Mouse (Mus musculus) common myeloid progenitor, adult 5-6 weeks (primary cell): ENCODE measurements around the gene Hdac9. TPM values are rescaled to one million over a fixed set of nuclear protein-coding genes. Genes with fewer than 3 reads are reported as not detected.
A peak's percentile ranks its signal among the peaks of the same experiment; 100 is the strongest.

Experiments used
- ATAC-seq: replicated peaks from 2 replicates; pipeline ENCODE4 v1.8.0; 2016; ENCODE audit warnings: low read depth, mild to moderate bottlenecking, moderate TSS enrichment, inconsistent platforms; ENCODE audit not compliant: poor library complexity, severe bottlenecking
- total RNA-seq: library from RNA; stranded (forward); fragments of 200-1000, 187-1606 nt; gene quantifications from 2 replicates; pipeline ENCODE4 v1.2.3, GENCODE M21; 2017

Gene Hdac9
- total RNA-seq, 1 experiment from 2014 or later, result 12.2 TPM

- 0 out of 2 replicates have a peak, but pooled peaks have one; percentile 45 for ATAC-seq
Observed at GRCm38 (mm10) chr12:34201471-34201870, 715.4 kb downstream of the Hdac9 start.

- no peak for ATAC-seq
Observed at GRCm38 (mm10) chr12:34200030-34200446, 716.9 kb downstream of the Hdac9 start.

GRCm38 (mm10) chr12:34195155-34195828 is 721.6 kb downstream of the Hdac9 start:
- ATAC-seq, result peak; percentile 52

- ATAC-seq, result no peak
Observed at GRCm38 (mm10) chr12:34194116-34194515, 722.8 kb downstream of the Hdac9 start.

- peak; percentile 22; the same call in 1 of the 2 replicates for ATAC-seq
Observed at GRCm38 (mm10) chr12:34191246-34191645, 725.6 kb downstream of the Hdac9 start.

- ATAC-seq, result no peak
Observed at GRCm38 (mm10) chr12:34178931-34179330, 738.0 kb downstream of the Hdac9 start.

GRCm38 (mm10) chr12:34176790-34177189 is 740.1 kb downstream of the Hdac9 start:
- no peak for ATAC-seq

GRCm38 (mm10) chr12:34173036-34173435 is 743.9 kb downstream of the Hdac9 start:
- no peak for ATAC-seq

- ATAC-seq, result no peak
Observed at GRCm38 (mm10) chr12:34170601-34171000, 746.3 kb downstream of the Hdac9 start.

GRCm38 (mm10) chr12:34165674-34166073 is 751.2 kb downstream of the Hdac9 start:
- ATAC-seq, result no peak

GRCm38 (mm10) chr12:34156301-34156700 is 760.6 kb downstream of the Hdac9 start:
- ATAC-seq, result no peak

- no peak for ATAC-seq
Observed at GRCm38 (mm10) chr12:34155740-34156139, 761.2 kb downstream of the Hdac9 start.

- no peak for ATAC-seq
Observed at GRCm38 (mm10) chr12:34154757-34155156, 762.1 kb downstream of the Hdac9 start.

GRCm38 (mm10) chr12:34151336-34151735 is 765.6 kb downstream of the Hdac9 start:
- ATAC-seq, result no peak

- ATAC-seq, result peak; percentile 71; the same call in 1 of the 2 replicates
Observed at GRCm38 (mm10) chr12:34142743-34143142, 774.2 kb downstream of the Hdac9 start.

- ATAC-seq, result no peak
Observed at GRCm38 (mm10) chr12:34113336-34113735, 803.6 kb downstream of the Hdac9 start.

GRCm38 (mm10) chr12:34092953-34093352 is 823.9 kb downstream of the Hdac9 start:
- ATAC-seq, result no peak

GRCm38 (mm10) chr12:34091851-34092250 is 825.0 kb downstream of the Hdac9 start:
- ATAC-seq, result no peak

GRCm38 (mm10) chr12:34087292-34087942 is 829.5 kb downstream of the Hdac9 start:
- ATAC-seq, result no peak

GRCm38 (mm10) chr12:34076981-34077380 is 839.9 kb downstream of the Hdac9 start:
- no peak for ATAC-seq

GRCm38 (mm10) chr12:34075805-34076509 is 840.9 kb downstream of the Hdac9 start:
- no peak for ATAC-seq
